Mouse (Mus musculus): ENCODE measurements at regions not wholly inside any gene's neighbourhood (a gene's known extent, or its start where the extent isn't known, plus 50 kb on each side); places are given as distances from the start of the nearest gene placed in this dataset.

DNA sequence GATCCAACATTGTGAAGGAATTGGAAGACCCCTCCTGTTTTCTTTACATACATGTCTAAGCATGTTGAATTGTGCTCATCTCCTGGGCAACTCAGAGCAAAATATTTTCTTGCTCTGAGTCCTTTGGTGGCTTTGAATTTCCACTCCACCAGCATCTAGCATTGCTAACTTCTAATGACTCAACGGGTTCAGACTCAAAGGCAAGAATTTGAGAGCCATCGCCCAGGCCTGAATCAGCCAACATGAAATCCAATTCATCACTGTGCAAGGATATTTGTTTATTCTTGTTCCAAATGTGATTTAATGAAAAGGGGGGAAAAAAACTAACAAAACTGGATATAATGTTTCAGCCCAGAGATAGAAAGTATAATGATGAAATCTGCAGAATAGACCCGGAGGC is 121.9 kb upstream of the Phactr1 start:
- no peaks in the 10 kb centered on the region for H3K27me3 ChIP-seq (ENCODE audit: control insufficient read depth, insufficient read depth, low read length)
- H3K27ac ChIP-seq (ENCODE audit: insufficient read depth, low read length) = no peak overlapping the region
- H3K4me1 ChIP-seq (ENCODE audit: control insufficient read depth, insufficient read depth, insufficient read length) = no peaks in the 10 kb centered on the region
- 93% methylated on average over 3 of the region's 3 CpGs for WGBS
- no peak for DNase-seq (ENCODE audit: low read depth in 1 of 2, low spot score in 2 of 2)
- H3K4me3 ChIP-seq (ENCODE audit: extremely low read depth, insufficient read depth, insufficient read length) = no peak overlapping the region
- TF ChIP-seq CTCF (IDR thresholded peaks at IDR 0.05; ENCODE audit: extremely low read depth, insufficient read depth, insufficient read length, insufficient replicate concordance) = no peak
- no peak for TF ChIP-seq POLR2A (IDR thresholded peaks at IDR 0.05; ENCODE audit: low read depth, low read length)
- H3K36me3 ChIP-seq (ENCODE audit: control insufficient read depth, insufficient read depth, low read length) = no peaks in the 10 kb centered on the region

GRCm38 (mm10) chr13:42561446-42561845 is 119.0 kb upstream of the Phactr1 start:
- Histone ChIP-seq H3K4me1 (ENCODE audit: control insufficient read depth, insufficient read depth, insufficient read length) (no peaks in the 10 kb centered on the region), H3K36me3 (ENCODE audit: control insufficient read depth, insufficient read depth, low read length) (no peaks in the 10 kb centered on the region), H3K4me3 (ENCODE audit: extremely low read depth, insufficient read depth, insufficient read length) (no peak overlapping the region), H3K27me3 (ENCODE audit: control insufficient read depth, insufficient read depth, low read length) (no peaks in the 10 kb centered on the region), H3K27ac (ENCODE audit: insufficient read depth, low read length) (no peak overlapping the region)
- whole genome bisulfite sequencing = 75% methylated on average over 2 of the region's 2 CpGs
- no peak for DNase-seq (ENCODE audit: low read depth in 1 of 2, low spot score in 2 of 2)
- TF ChIP-seq CTCF (IDR thresholded peaks at IDR 0.05; ENCODE audit: extremely low read depth, insufficient read depth, insufficient read length, insufficient replicate concordance) (no peak), POLR2A (IDR thresholded peaks at IDR 0.05; ENCODE audit: low read depth, low read length) (no peak)

DNA sequence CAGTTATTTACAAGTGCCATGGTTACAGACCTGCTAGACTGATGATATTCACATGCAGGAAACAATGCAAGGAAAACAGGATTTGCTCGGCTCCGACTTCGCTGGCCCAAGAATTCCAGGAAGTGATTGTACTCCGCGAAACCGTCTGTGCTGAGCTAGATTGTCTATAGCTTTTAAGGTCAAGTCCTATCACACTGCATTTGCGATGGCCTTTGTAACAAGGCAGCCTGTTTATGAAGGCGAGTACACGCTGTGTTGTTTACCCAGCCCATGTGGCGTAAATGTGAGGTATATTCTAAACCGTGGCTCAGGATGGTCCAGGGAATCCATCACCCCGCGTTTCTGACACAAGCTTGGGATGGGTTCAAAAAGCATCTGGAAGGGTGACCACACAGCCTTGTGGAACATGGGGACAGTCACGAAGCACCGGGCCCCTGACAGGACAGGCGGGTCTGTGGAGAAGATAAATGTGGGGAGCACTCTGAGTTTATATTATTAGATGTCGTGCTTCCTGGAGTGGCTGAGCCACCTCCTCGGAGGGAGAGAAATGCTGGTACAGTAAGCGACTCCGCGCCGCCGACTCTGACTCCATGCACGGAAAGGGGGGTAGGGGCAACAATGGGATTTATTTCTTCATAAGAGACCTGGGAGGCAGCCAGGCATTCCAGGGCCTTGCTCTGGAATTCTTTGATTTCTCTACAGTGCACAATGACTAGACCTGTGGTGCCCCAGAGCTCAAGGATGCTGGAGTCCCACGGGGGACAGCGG is 114.9 kb upstream of the Phactr1 start:
- Histone ChIP-seq H3K36me3 (ENCODE audit: control insufficient read depth, insufficient read depth, low read length) (no peaks in the 10 kb centered on the region), H3K27me3 (ENCODE audit: control insufficient read depth, insufficient read depth, low read length) (no peaks in the 10 kb centered on the region), H3K27ac (ENCODE audit: insufficient read depth, low read length) (no peak overlapping the region), H3K4me1 (ENCODE audit: control insufficient read depth, insufficient read depth, insufficient read length) (no peaks in the 10 kb centered on the region), H3K4me3 (ENCODE audit: extremely low read depth, insufficient read depth, insufficient read length) (no peak overlapping the region)
- 26% methylated on average over 26 of the region's 26 CpGs for WGBS
- no peak for TF ChIP-seq CTCF (IDR thresholded peaks at IDR 0.05; ENCODE audit: extremely low read depth, insufficient read depth, insufficient read length, insufficient replicate concordance)
- TF ChIP-seq POLR2A (IDR thresholded peaks at IDR 0.05; ENCODE audit: low read depth, low read length) = no peak
- DNase-seq (ENCODE audit: low read depth in 1 of 2, low spot score in 2 of 2) = no peak

GRCm38 (mm10) chr13:42570600-42571348 is 109.6 kb upstream of the Phactr1 start:
- 84% methylated on average over 10 of the region's 10 CpGs for WGBS
- Histone ChIP-seq H3K4me1 (ENCODE audit: control insufficient read depth, insufficient read depth, insufficient read length) (no peaks in the 10 kb centered on the region), H3K4me3 (ENCODE audit: extremely low read depth, insufficient read depth, insufficient read length) (no peak overlapping the region), H3K27me3 (ENCODE audit: control insufficient read depth, insufficient read depth, low read length) (no peaks in the 10 kb centered on the region), H3K27ac (ENCODE audit: insufficient read depth, low read length) (no peak overlapping the region), H3K36me3 (ENCODE audit: control insufficient read depth, insufficient read depth, low read length) (no peaks in the 10 kb centered on the region)
- TF ChIP-seq POLR2A (IDR thresholded peaks at IDR 0.05; ENCODE audit: low read depth, low read length) (no peak), CTCF (IDR thresholded peaks at IDR 0.05; ENCODE audit: extremely low read depth, insufficient read depth, insufficient read length, insufficient replicate concordance) (no peak)
- DNase-seq (ENCODE audit: low read depth in 1 of 2, low spot score in 2 of 2) = no peak

DNA sequence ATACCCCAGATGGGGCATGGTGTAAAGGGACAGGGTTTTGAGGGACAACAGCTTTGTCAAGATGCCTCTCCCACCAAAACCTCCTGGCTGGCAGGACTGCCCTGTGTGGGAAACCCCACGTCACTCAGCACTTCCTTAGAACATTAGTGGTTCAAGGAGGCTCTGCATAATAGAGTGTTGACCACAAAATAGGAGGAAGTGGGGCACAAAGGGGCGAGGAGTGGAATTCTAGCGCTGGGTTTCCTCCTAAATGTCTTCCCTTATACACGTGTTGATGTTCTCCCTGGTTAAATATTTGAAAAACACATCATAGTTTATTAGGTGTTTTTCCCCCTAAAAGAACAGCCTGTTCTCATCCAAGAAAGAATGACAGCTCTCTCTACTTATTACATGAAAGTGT is 106.2 kb upstream of the Phactr1 start:
- Histone ChIP-seq H3K4me1 (ENCODE audit: control insufficient read depth, insufficient read depth, insufficient read length) (no peaks in the 10 kb centered on the region), H3K27ac (ENCODE audit: insufficient read depth, low read length) (no peak overlapping the region), H3K4me3 (ENCODE audit: extremely low read depth, insufficient read depth, insufficient read length) (no peak overlapping the region), H3K36me3 (ENCODE audit: control insufficient read depth, insufficient read depth, low read length) (no peaks in the 10 kb centered on the region), H3K27me3 (ENCODE audit: control insufficient read depth, insufficient read depth, low read length) (no peaks in the 10 kb centered on the region)
- WGBS = 2% methylated on average over 4 of the region's 4 CpGs
- no peak for TF ChIP-seq POLR2A (IDR thresholded peaks at IDR 0.05; ENCODE audit: low read depth, low read length)
- TF ChIP-seq CTCF (IDR thresholded peaks at IDR 0.05; ENCODE audit: extremely low read depth, insufficient read depth, insufficient read length, insufficient replicate concordance) = no peak
- DNase-seq (ENCODE audit: low read depth in 1 of 2, low spot score in 2 of 2) = no peak

DNA sequence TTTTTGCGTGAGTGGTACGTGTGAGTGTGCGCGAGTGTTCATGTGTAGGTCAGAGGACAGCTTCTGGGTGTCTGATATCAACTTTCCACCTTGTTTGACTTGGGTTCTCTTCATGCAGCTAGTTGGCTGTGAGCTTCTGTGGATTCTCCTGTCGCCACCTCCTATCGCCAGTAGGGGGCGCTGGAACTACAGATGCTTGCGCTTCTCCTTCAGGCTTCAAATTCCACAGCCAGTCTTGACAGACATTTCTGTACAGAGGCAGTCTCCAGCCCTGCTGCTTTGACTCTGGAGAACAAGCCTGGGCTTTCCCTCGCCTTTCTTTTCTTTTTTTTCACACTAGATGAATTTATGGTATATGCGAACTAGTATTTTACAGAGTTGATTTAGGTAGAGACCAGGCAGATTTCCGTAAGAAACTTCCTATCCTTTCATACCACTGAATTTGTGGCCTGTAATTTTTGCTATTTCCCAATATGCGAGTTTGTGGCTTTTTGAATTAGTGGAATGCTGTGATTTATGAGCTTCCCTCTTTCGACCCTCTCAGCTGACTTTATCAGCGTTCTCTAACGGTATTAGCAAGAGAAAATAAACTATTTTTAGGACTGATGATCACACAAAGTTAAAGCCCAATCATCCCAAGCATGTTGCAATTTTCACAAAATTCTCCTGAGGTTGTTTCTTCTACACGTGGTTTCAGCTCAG is 104.5 kb upstream of the Phactr1 start:
- no peak for TF ChIP-seq POLR2A (IDR thresholded peaks at IDR 0.05; ENCODE audit: low read depth, low read length)
- peak; percentile 58; the same call in 1 of the 2 replicates for TF ChIP-seq CTCF (IDR thresholded peaks at IDR 0.05; ENCODE audit: extremely low read depth, insufficient read depth, insufficient read length, insufficient replicate concordance)
- H3K36me3 ChIP-seq (ENCODE audit: control insufficient read depth, insufficient read depth, low read length) = no peaks in the 10 kb centered on the region
- WGBS = 18% methylated on average over 16 of the region's 16 CpGs
- H3K4me3 ChIP-seq (ENCODE audit: extremely low read depth, insufficient read depth, insufficient read length) = no peak overlapping the region
- DNase-seq (ENCODE audit: low read depth in 1 of 2, low spot score in 2 of 2) = peak in 1 of 2 experiments; percentile 15
- no peaks in the 10 kb centered on the region for H3K27me3 ChIP-seq (ENCODE audit: control insufficient read depth, insufficient read depth, low read length)
- no peaks in the 10 kb centered on the region for H3K4me1 ChIP-seq (ENCODE audit: control insufficient read depth, insufficient read depth, insufficient read length)
- H3K27ac ChIP-seq (ENCODE audit: insufficient read depth, low read length) = no peak overlapping the region

All from spleen, adult 2 months (tissue).